Comparison of ENCODE assay signal across 9 mouse cellular contexts in the genomic region with DNA sequence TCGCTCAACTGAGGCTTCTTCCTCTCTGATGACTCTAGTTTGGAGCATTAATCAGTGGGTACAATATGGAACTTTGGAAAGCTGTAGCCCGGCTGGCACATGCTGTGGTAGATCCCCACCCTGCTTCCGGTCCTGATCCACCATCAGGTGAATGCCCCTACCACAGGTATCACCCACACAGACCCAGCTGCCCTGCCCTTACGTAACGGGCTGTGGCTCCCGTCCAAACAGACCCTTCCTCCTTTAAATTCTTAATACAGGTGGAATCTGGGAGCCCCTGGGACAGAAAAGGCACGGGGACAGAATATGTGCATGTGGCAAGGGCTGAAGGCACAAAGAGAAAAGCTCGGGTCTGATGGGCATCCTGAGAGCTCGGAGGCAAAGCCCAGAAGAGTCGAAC. TPM values are rescaled to one million over a fixed set of nuclear protein-coding genes. Genes with fewer than 3 reads are reported as not detected.
DNase-seq lines count a peak whose midpoint lies in the region; ATAC-seq and TF ChIP-seq lines count a peak whose summit lies in the region.
"Had no signal": no experiment of that assay in that cellular context is flagged by ENCODE, and none has a peak within 500 bp of the region (broad histone marks: within the 10 kb centered on the region; RNA-seq: fewer than 3 reads in every experiment).

No protein-coding gene starts in this region.

- no peaks in the 10 kb centered on the region for H3K36me3 ChIP-seq in forebrain, embryonic 15.5 days

- TF ChIP-seq CTCF in layer of hippocampus, adult 2 months (conservative IDR thresholded peaks at IDR 0.05): no peak

- DNase-seq in cerebellum, adult 11-12 months: peak; percentile 4
- DNase-seq in cerebellum, adult 8-10 months: no peak
- peak; percentile 0 for DNase-seq in kidney, postnatal 4 days
- DNase-seq in kidney, postnatal 14 days: no peak
- peak; percentile 1 for DNase-seq in thymus, postnatal 14 days
- DNase-seq in thymus, postnatal 0 days (ENCODE audit: low spot score): no peak
- DNase-seq in layer of hippocampus, adult 2 months (ENCODE audit: low spot score in 2 of 2): no peak

- 0 out of 2 replicates have a peak, but pooled peaks cover 4% of the 10 kb centered on the region for H3K4me1 ChIP-seq in forebrain, embryonic 15.5 days

- H3K9ac ChIP-seq in forebrain, embryonic 15.5 days (replicated peaks): no peak overlapping the region

- WGBS in forebrain, embryonic 15.5 days: 84% methylated on average over 10 of the region's 10 CpGs

- H3K4me3 ChIP-seq in forebrain, embryonic 15.5 days: no peak overlapping the region
- H3K4me3 ChIP-seq in layer of hippocampus, adult 2 months: no peak overlapping the region

- H3K9me3 ChIP-seq in forebrain, embryonic 15.5 days: no peaks in the 10 kb centered on the region

- ATAC-seq in forebrain, embryonic 15.5 days (replicated peaks): no peak

- H3K27me3 ChIP-seq in forebrain, embryonic 15.5 days: no peaks in the 10 kb centered on the region

- H3K4me2 ChIP-seq in forebrain, embryonic 15.5 days (replicated peaks): no peak overlapping the region

- no peak overlapping the region for H3K27ac ChIP-seq in forebrain, embryonic 15.5 days (replicated peaks)
- no peak overlapping the region for H3K27ac ChIP-seq in layer of hippocampus, adult 2 months

RNA-seq across cellular contexts. Expression of a gene that starts 35.5 kb away (rescaled TPM):
- polyA plus RNA-seq in thymus, postnatal 0 days (2015; fragmentation: Nextera tagmentation; extraction: Ambion mirVana): 1.7 and 2.2 TPM in 2 replicates
- 2.7 and 3.6 TPM in 2 replicates for polyA plus RNA-seq in forebrain, embryonic 15.5 days (2015; fragmentation: Nextera tagmentation; extraction: Ambion mirVana)
- total RNA-seq in layer of hippocampus, adult 2 months (2021): under 1 TPM; 0.72 to 0.81 TPM
- total RNA-seq: common myeloid progenitor, adult 5-6 weeks had no signal

Comparison
In these comparisons a context has a peak if more than half of its experiments do, and no peak if none do; other contexts are left out.
1. DNase-seq: peak in cerebellum, adult 11-12 months (single experiment), kidney, postnatal 4 days (2 of 2) and thymus, postnatal 14 days (single experiment); none in cerebellum, adult 8-10 months (single experiment), kidney, postnatal 14 days (single experiment), thymus, postnatal 0 days (single experiment) and layer of hippocampus, adult 2 months (0 of 2).